Mouse (Mus musculus): ENCODE measurements around the gene Mtfp1.
"Not testable (repeated sequence)": the region's sequence is repeated elsewhere in the genome, so short reads cannot be mapped to it uniquely, and the experiment has no call there.

- TF ChIP-seq POLR2A (IDR thresholded peaks at IDR 0.05; ENCODE audit: borderline replicate concordance, low read depth, low read length); CTCF (IDR thresholded peaks at IDR 0.05; ENCODE audit: low read depth, low read length): not testable (repeated sequence)
Measured at GRCm38 (mm10) chr11:4114541-4114940, 19.3 kb upstream of the Mtfp1 start.
